Mouse (Mus musculus) cortical plate, adult 2 months (tissue): ENCODE measurements at regions not wholly inside any gene's neighbourhood (a gene's known extent, or its start where the extent isn't known, plus 50 kb on each side); places are given as distances from the start of the nearest gene placed in this dataset.

Source experiments
- CTCF ChIP-seq: fragments of 200-500 bp; IDR thresholded peaks from 2 replicates; pipeline ENCODE4 v1.5.1; 2011; ENCODE audit warnings: mild to moderate bottlenecking, control low read depth, low read length; ENCODE audit not compliant: insufficient read depth; ENCODE audit errors: extremely low read depth
- POLR2A ChIP-seq: fragments of 200-500 bp; IDR thresholded peaks from 2 replicates; pipeline ENCODE4 v1.6.1; 2011; ENCODE audit warnings: mild to moderate bottlenecking, low read length, control low read depth; ENCODE audit not compliant: insufficient read depth; ENCODE audit errors: extremely low read depth

DNA sequence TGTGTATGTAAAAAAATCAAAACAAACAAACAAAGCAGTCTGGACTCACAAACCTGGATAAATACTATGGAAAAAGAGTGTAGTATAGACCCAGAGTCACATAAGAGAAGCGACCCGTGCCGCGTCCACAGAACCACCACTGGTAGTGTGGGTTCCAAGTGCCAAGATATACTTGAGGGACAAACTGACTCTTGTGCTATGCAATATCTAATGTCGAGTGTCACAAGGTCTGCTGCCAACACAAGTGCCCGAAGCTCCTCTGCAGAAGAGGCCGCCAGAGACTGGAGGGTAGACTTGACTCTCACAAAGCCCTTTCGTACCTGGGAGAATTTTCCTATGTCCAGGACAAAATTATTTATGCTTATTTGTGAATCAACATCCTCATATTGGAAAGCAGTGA lies 74.8 kb upstream of the Btg3 start:
- no peak for TF ChIP-seq CTCF
- no peak for TF ChIP-seq POLR2A
